Mouse (Mus musculus) macrophage (primary cell): Measurements from ENCODE around the gene Ust. TPM values are rescaled to one million over a fixed set of nuclear protein-coding genes. Genes with fewer than 3 reads are reported as not detected.

Experiments
- H3K27ac ChIP-seq: fragments of 350-480 bp; formaldehyde crosslinking; 2 replicates; pipeline ENCODE4 v1.9.0; 2021
- H3K36me3 ChIP-seq: fragments of 350-480 bp; formaldehyde crosslinking; 2 replicates; pipeline ENCODE4 v1.9.0; 2021; ENCODE audit errors: inconsistent target
- H3K4me3 ChIP-seq: fragments of 350-480 bp; formaldehyde crosslinking; 2 replicates; pipeline ENCODE4 v1.9.0; 2021; ENCODE audit errors: inconsistent target
- H3K79me2 ChIP-seq: fragments of 350-480 bp; formaldehyde crosslinking; 2 replicates; pipeline ENCODE4 v1.9.0; 2021; ENCODE audit errors: inconsistent target
- WGBS: methylation state at CpG from one replicate; pipeline ENCODE4 v1.1.7; 2026; ENCODE audit warnings: inconsistent platforms; ENCODE audit not compliant: missing documents; 5-methylcytosine and 5-hydroxymethylcytosine counted together
- polyA plus RNA-seq: library from polyadenylated mRNA; stranded (reverse); fragments of 250-400 nt; gene quantifications from 3 replicates; pipeline ENCODE4 v1.2.4, GENCODE M21; 2018; ENCODE audit warnings: inconsistent platforms

The Ust gene
- polyA plus RNA-seq, 1 experiment from 2014 or later = 2.4 TPM

DNA sequence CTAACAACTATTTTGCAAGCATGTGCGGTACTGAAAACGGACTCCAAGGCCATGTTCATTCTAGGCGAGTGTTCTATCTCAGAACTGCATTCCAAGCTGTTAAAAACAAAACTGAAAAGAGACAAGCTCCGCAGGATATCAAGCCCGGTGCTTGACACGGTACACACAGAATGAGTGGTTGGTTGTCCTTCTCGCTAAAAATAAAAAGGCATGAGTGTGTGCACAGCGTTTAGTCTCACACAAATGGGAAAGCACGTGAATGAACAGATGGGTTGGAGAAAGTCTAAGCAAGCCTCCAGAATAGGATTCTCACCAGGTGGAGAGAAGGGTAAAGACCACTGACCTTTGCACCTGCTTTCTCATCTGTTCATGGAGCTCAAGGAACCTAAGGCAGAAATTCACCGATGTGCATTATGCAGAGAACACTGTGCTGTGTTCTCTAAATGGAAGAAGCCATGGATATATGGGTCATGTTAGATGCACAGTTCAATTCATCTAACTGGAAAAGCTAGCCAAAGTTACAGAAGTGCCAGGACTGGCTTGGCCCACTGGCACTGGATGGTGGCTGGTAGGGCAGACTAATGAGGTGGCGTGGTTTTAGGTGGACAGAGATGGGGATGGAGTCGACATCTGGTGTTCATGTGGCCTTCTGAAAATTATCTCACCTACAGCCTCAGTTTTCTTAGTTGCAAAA lies 90.8 kb downstream of the Ust start:
- no peak overlapping the region for H3K4me3 ChIP-seq
- no peaks in the 10 kb centered on the region for H3K79me2 ChIP-seq
- H3K27ac ChIP-seq = no peak overlapping the region
- WGBS = 93% methylated on average over 12 of the region's 12 CpGs
- no peaks in the 10 kb centered on the region for H3K36me3 ChIP-seq

GRCm38 (mm10) chr10:8419496-8420009 lies 99.1 kb downstream of the Ust start:
- 89% methylated on average over 6 of the region's 6 CpGs for WGBS
- Histone ChIP-seq H3K4me3 (no peak overlapping the region), H3K36me3 (no peaks in the 10 kb centered on the region), H3K27ac (no peak overlapping the region), H3K79me2 (no peaks in the 10 kb centered on the region)

GRCm38 (mm10) chr10:8415474-8415873 lies 103.2 kb downstream of the Ust start:
- 74% methylated on average over 5 of the region's 5 CpGs for WGBS
- Histone ChIP-seq H3K4me3 (no peak overlapping the region), H3K36me3 (no peaks in the 10 kb centered on the region), H3K79me2 (no peaks in the 10 kb centered on the region), H3K27ac (no peak overlapping the region)

DNA sequence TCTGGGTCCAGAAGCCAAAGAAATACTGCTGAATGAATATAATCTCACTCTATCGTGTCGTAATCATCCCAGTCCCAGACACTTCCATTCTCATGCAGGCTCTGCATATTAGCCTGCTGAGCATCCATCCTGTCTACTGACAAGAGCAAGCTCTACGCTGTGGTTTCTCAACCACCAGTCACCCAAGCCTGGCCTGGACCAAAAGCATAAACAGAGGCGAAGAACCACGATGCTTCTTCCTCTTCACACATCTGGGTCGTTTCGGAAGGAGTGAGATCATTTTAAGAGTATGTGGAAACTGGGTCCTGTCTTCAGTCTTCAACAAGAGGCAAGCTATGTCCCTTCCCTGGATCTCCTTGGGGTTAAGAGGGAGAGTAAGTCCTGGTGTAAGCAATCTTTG lies 103.6 kb downstream of the Ust start:
- Histone ChIP-seq H3K4me3 (no peak overlapping the region), H3K79me2 (no peaks in the 10 kb centered on the region), H3K27ac (no peak overlapping the region), H3K36me3 (no peaks in the 10 kb centered on the region)
- WGBS = 71% methylated on average over 7 of the region's 7 CpGs

DNA sequence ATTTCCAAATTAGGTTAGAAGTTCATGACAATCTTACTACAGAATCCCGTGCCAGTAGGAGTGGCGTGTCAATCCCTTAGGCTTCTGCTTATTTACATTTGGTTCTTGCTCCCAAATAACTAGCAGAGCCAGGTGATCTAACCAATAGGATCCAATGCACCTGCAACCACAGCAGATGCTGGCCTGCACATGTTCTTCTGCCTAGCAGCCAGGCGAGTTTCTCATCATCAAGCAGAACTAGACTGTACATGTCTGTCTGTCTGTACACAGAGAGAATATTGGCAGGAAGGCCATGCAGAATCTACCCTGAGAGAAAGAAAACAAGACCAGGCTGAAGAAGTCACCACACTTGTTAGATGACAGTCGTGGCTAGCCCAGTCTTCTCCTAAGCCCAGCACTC lies 113.5 kb downstream of the Ust start:
- H3K79me2 ChIP-seq = no peaks in the 10 kb centered on the region

DNA sequence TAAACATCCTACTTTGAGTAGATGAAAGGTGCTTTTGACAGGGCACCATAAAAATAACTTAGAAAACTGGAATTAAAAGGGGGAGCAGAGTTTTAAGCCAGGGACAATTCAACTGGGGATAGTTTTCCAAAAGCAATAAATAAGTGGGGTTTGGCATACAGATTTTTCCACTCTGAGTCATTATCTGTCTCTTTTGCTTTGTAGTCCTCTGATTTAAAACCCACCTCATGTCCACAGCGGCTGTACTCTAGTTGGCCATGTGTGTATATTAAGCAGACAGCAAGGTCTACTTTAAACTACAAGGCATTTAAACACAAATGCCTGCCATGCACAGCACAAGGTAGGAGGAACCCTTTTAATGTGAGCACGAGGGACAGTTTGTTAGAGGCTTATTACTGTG lies 126.4 kb downstream of the Ust start:
- H3K4me3 ChIP-seq = no peak overlapping the region
- 94% methylated on average over 2 of the region's 2 CpGs for WGBS
- no peaks in the 10 kb centered on the region for H3K79me2 ChIP-seq
- H3K27ac ChIP-seq = no peak overlapping the region
- H3K36me3 ChIP-seq = no peaks in the 10 kb centered on the region

More for the DNA sequence above, 113.5 kb downstream of the Ust start:
- H3K4me3 ChIP-seq = no peak overlapping the region
- 88% methylated on average over 4 of the region's 4 CpGs for whole genome bisulfite sequencing
- H3K36me3 ChIP-seq = no peaks in the 10 kb centered on the region
- H3K27ac ChIP-seq = no peak overlapping the region

DNA sequence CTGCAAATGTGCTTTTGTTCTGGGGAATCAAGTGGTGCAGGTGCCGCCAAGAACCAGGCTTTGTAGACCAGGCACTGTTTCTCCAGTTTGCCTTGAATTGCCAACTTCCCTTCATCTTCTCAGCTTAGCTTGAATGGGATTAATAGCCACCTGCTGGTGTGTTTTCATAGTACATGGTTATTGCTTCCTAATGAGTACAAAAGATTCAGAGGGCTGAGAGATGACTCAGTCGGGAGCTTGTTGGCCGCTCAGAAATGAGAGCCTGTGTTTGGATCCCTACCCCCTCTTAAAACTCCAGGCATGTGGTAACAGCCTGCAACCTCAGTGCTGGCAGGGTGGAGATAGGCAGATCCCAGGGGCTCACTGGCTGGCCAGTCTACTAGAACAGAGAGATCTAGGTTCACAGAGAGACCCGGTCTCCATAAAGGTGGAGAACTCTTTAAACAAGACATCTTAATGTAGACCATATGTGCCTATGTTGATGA lies 127.3 kb downstream of the Ust start:
- Histone ChIP-seq H3K4me3 (no peak overlapping the region), H3K79me2 (no peaks in the 10 kb centered on the region), H3K27ac (no peak overlapping the region), H3K36me3 (no peaks in the 10 kb centered on the region)
- WGBS = 91% methylated on average over 4 of the region's 4 CpGs

- H3K4me3 ChIP-seq = no peak overlapping the region
- no peaks in the 10 kb centered on the region for H3K79me2 ChIP-seq
- WGBS = 58% methylated on average over 7 of the region's 7 CpGs
- H3K27ac ChIP-seq = no peak overlapping the region
- no peaks in the 10 kb centered on the region for H3K36me3 ChIP-seq
Measured at GRCm38 (mm10) chr10:8388239-8388638, 130.4 kb downstream of the Ust start.

DNA sequence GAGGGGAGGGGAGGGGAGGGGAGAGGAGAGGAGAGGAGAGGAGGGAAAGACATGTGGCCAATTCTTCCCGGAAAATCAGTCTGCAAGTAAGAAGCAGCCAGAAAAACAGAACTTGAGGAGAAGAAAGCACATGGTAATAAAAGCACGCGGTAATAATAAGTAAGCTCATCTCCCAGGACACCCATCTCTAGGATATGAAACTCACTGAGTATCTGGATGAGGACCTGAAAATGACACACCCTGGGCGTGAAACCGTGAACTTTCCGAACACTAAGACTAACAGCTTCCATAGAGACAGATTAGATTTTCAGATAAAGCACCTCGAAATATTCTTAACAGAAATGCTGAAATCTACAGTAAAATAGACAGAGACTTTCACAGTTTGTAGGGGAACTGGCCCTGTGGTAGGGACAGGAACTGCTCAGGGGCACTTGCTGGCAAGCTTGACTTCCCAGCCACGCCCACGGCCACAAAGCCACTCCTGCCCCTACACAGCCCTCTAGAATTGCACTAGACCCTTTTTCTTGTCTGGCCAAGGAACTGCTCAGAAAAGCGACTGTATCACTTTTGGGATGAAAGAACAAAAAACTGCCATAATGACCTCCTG lies 148.6 kb downstream of the Ust start:
- H3K27ac ChIP-seq = no peak overlapping the region
- H3K36me3 ChIP-seq = no peaks in the 10 kb centered on the region
- H3K4me3 ChIP-seq = no peak overlapping the region
- H3K79me2 ChIP-seq = no peaks in the 10 kb centered on the region
- 7% methylated on average over 10 of the region's 10 CpGs for WGBS

- Histone ChIP-seq H3K27ac (no peak overlapping the region), H3K4me3 (no peak overlapping the region), H3K36me3 (no peaks in the 10 kb centered on the region), H3K79me2 (no peaks in the 10 kb centered on the region)
- WGBS = 83% methylated on average over 1 of the region's 1 CpGs
Measured at GRCm38 (mm10) chr10:8365816-8366215, 152.8 kb downstream of the Ust start.

DNA sequence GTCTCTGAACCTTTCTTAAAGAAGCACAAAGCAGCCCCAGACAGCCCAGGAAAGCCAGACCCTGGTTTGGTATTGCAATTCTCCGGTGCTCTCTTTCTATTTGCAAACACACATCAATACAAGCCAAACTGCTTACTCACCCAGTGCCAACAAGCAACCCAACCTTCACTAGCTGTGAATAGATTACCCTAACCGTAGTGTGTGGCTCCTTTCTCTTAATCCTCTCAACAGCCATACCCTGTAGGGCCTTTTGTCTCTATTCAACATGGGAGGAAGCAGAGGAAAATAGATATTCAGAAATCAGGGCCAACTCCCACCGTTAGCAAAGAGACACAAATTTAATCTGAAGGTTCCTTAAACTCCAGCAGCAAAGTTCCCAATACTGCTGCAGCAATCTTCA lies 154.4 kb downstream of the Ust start:
- no peaks in the 10 kb centered on the region for H3K79me2 ChIP-seq
- no peak overlapping the region for H3K27ac ChIP-seq
- no peak overlapping the region for H3K4me3 ChIP-seq
- no peaks in the 10 kb centered on the region for H3K36me3 ChIP-seq
- 88% methylated on average over 3 of the region's 3 CpGs for WGBS

DNA sequence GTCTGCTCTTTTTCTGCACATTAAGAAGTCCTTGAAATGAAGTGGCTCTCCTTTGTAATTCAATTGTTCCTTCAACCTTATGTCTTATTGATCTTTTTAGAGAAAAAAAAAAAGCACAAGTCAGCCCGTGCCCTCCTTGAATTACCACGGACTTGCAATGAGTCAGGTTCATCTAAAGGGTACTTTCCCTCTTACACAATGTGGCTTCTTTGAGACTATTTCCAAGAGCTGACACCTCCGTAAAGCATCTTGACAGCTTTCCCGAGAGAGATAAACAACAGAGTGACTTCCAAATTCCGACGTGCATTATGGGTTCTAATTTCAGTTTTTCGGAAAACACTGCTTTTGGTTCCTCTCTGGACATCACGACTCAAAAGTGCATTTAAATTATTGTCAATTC lies 155.3 kb downstream of the Ust start:
- H3K36me3 ChIP-seq = no peaks in the 10 kb centered on the region
- no peaks in the 10 kb centered on the region for H3K79me2 ChIP-seq
- 82% methylated on average over 8 of the region's 8 CpGs for WGBS
- no peak overlapping the region for H3K4me3 ChIP-seq
- H3K27ac ChIP-seq = no peak overlapping the region

GRCm38 (mm10) chr10:8358286-8359045 lies 160.2 kb downstream of the Ust start:
- Histone ChIP-seq H3K36me3 (no peaks in the 10 kb centered on the region), H3K4me3 (no peak overlapping the region), H3K79me2 (no peaks in the 10 kb centered on the region), H3K27ac (peak overlapping the region; percentile 64)
- WGBS = 60% methylated on average over 13 of the region's 15 CpGs

- WGBS = 39% methylated on average over 4 of the region's 4 CpGs
- H3K4me3 ChIP-seq = no peak overlapping the region
- H3K27ac ChIP-seq = no peak overlapping the region
- no peaks in the 10 kb centered on the region for H3K36me3 ChIP-seq
- H3K79me2 ChIP-seq = no peaks in the 10 kb centered on the region
Measured at GRCm38 (mm10) chr10:8353534-8353933, 165.1 kb downstream of the Ust start.

DNA sequence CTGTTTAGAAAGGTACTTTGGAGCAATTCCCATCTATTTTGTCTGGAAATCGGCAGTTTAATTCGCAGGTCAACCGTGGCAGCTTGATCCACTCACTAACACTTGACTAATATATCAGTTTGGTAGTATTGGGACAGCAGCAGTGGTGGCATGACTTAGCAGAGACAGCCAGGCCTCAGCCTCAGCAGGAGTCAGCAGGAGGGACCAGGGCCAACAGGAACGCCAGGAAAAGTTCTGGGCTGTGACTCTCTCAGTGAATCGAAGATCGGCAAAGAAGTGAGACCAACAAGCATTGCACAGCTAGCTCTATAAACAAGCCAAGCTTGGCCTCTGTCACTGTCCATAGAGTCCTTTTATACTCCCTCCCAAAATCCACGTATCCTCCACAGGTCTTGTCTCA lies 168.0 kb downstream of the Ust start:
- no peaks in the 10 kb centered on the region for H3K36me3 ChIP-seq
- H3K4me3 ChIP-seq = no peak overlapping the region
- H3K79me2 ChIP-seq = no peaks in the 10 kb centered on the region
- 94% methylated on average over 7 of the region's 7 CpGs for WGBS
- H3K27ac ChIP-seq = no peak overlapping the region
